ENCODE assay signal across 26 mouse cellular contexts in the genomic region with DNA sequence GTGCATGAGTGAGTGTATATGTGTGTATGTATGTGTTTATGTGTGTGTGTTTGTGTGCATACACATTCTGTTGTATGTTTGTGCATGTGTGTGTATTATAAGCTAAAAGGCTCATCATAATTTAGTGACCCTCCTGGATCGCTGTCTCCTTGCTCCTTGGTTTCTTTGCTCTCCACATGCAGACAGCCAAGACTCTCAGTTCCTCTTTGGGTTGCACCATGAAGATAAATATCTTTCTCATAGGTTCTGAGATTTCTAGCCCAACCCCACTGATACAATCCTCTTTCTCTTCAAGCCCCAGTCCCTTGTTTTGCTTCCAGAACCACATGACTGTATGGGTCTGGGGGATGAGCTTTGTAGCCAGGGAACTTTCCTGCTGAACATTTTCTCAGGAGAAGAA. TPM values are rescaled to one million over a fixed set of nuclear protein-coding genes. Genes with fewer than 3 reads are reported as not detected.
"Had no signal": no experiment of that assay in that cellular context is flagged by ENCODE, and none has a peak within 500 bp of the region (broad histone marks: within the 10 kb centered on the region; RNA-seq: fewer than 3 reads in every experiment).

No protein-coding gene starts in this region.

- H3K4me3 ChIP-seq: gastrocnemius, adult 2 months; heart, adult 2 months; heart, embryonic 13.5 days; heart, embryonic 15.5 days; hindbrain, embryonic 13.5 days; hindbrain, embryonic 15.5 days; kidney, embryonic 15.5 days; limb, embryonic 13.5 days; limb, embryonic 15.5 days had no signal

- ATAC-seq: hindbrain, postnatal 0 days; intestine, embryonic 16.5 days had no signal

- H3K9me3 ChIP-seq: heart, embryonic 13.5 days; heart, embryonic 15.5 days; hindbrain, embryonic 13.5 days; hindbrain, embryonic 15.5 days; kidney, embryonic 15.5 days; limb, embryonic 13.5 days; limb, embryonic 15.5 days had no signal

- H3K36me3 ChIP-seq: heart, embryonic 13.5 days; heart, embryonic 15.5 days; hindbrain, embryonic 13.5 days; hindbrain, embryonic 15.5 days; kidney, embryonic 15.5 days; limb, embryonic 13.5 days; limb, embryonic 15.5 days had no signal

- H3K27me3 ChIP-seq: heart, embryonic 13.5 days; heart, embryonic 15.5 days; hindbrain, embryonic 15.5 days; kidney, embryonic 15.5 days; limb, embryonic 13.5 days; limb, embryonic 15.5 days had no signal

- H3K27ac ChIP-seq: gastrocnemius, adult 2 months; heart, adult 2 months; heart, embryonic 13.5 days; heart, embryonic 15.5 days; hindbrain, embryonic 13.5 days; hindbrain, embryonic 15.5 days; hindbrain, postnatal 0 days; kidney, embryonic 15.5 days; kidney, postnatal 0 days; limb, embryonic 13.5 days; limb, embryonic 15.5 days had no signal

- H3K4me1 ChIP-seq: hindbrain, embryonic 13.5 days; hindbrain, embryonic 15.5 days; kidney, embryonic 15.5 days; limb, embryonic 15.5 days had no signal

- DNase-seq: gastrocnemius, adult 2 months; gastrocnemius, postnatal 10 days; heart, adult 11 months; heart, adult 2 months; heart, postnatal 14 days; heart, postnatal 36 days; kidney, adult 11 months; kidney, adult 2 months; kidney, adult 9 months; kidney, postnatal 14 days; kidney, postnatal 36 days; layer of hippocampus, adult 9-11 months; layer of hippocampus, postnatal 36 days; left cerebral cortex, postnatal 4 days had no signal

- H3K9ac ChIP-seq: heart, embryonic 13.5 days; heart, embryonic 15.5 days; hindbrain, embryonic 13.5 days; hindbrain, embryonic 15.5 days; kidney, embryonic 15.5 days; limb, embryonic 13.5 days; limb, embryonic 15.5 days had no signal

- H3K4me2 ChIP-seq: heart, embryonic 11.5 days; heart, embryonic 13.5 days; heart, embryonic 15.5 days; hindbrain, embryonic 13.5 days; hindbrain, embryonic 15.5 days; kidney, embryonic 15.5 days; limb, embryonic 13.5 days; limb, embryonic 15.5 days had no signal

RNA-seq across cellular contexts. Expression of a gene that starts 20.9 kb away (rescaled TPM):
- total RNA-seq: liver, adult 2 months had no signal
- polyA plus RNA-seq: intestine, embryonic 16.5 days had no signal
